Mouse (Mus musculus) embryonic fibroblast, embryonic 13.5 days (primary cell): ENCODE results near the gene Mast1.

Experiments used
- CTCF ChIP-seq: IDR thresholded peaks from 2 replicates; pipeline ENCODE4 v1.5.1; 2011; ENCODE audit warnings: mild to moderate bottlenecking, control low read depth, low read length, moderate library complexity, borderline replicate concordance; ENCODE audit not compliant: insufficient read depth
- POLR2A ChIP-seq: IDR thresholded peaks from 2 replicates; pipeline ENCODE4 v1.6.1; 2011; ENCODE audit warnings: low read depth, mild to moderate bottlenecking, control low read depth, low read length, moderate library complexity

- TF ChIP-seq CTCF (peak; percentile 35; the same call in 1 of the 2 replicates), POLR2A (no peak)
These were observed 9.5 kb upstream of the Mast1 start, which contains the start of gene Rtbdn for GRCm38 (mm10) chr8:84946528-84947240.
